Mouse (Mus musculus) thymus, postnatal 25 days (tissue): ENCODE results near the gene Gprc5c.

Experiments used
- DNase-seq: peaks from one replicate; pipeline ENCODE4 v3.0.0; 2022

Gprc5c gene

DNA sequence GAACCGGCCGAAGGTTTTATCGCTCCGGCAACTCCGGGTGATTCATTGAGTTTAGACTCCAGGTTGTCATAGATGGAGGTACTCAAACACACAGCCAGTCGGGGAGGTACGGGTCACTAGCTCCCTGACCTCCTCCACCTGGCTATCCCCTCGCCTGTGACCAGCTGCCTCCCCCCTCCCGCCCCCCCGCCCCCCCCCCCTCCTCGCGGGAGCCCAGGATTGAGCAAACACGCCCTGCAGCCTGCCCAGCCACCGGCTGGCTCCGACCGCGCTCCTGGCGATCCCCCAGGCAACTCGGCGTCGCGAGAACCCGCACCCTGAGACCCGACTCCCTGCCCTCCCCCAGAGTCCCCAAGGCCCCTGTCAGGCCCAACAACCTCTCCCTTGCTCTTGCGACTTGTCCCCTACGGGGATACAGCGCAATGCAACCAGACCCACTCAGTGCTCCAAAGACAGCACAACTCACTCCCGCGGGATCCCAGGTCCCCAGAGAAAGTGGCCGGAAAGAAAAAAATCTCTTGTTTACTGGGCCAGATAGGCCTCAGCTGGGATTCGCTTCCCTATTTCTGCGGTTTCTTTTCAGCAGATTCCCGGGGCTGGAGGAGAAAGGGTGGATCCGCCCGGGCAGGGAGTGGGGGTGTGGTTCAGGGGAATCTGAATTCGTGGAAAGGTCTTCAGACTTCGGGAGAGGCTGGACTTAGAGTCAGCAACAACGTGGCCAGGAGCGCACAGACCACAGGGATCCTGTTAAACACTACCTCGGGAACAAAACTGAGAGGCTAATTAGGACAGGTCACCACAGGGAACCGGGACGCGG is at the start of gene Gprc5c:
Gene Gprc5c, plus strand, starts transcription at position 701 of the 817 bp plus-strand sequence.
- no peak for DNase-seq

DNA sequence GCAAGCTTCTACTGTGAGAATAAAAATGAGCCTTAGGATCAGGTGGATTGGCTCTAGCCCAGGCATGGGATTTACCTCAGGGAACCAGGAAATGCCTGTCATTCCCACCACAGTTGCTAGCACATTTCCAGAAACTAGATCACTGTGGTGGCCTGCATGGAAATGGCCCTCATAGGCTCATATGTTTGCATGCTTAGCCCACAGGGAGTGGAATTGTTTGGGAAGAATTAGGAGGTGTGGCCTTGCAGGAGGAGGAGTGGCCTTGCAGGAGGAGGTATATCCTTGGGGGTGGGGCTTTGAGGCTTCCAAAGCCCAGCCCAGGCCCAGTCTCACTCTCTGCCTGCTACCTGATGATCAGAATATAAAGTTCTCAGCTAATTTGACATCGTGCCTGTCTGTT is 49.0 kb upstream of the Gprc5c start:
- DNase-seq: no peak

DNA sequence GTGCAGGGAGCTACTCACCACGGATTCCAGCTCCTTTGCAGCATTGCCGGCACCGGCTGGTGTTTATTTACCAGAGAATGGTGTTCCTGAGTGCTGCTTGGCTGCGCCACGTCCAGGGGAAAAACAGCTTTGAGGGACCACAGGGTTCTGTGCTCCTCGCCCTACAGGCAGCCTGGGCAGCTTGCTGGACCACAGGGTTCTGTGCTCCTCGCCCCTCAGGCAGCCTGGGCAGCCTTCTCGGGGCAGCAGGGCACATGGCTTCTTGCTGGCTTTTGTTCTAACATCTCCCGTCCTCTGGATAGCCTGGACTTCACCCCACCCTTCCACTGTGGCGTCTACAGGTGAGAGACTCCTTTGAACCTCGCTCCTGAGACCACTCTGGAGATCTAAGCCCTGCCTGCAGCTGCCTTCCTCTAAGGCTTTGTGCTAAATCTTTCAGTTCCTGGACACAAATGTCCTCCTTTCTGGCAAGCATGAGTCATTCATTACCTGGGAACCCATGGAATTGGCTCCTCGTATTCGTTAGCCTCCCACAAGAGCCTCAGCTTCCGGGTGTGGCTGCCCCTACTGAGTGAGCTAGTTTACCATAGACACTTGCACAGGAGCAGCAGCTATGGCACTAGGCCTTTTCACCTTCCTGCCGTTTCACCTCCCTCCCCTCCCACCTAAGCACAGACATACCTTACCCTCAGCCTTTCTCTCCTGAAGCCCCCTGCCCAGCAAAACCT is 48.2 kb upstream of the Gprc5c start:
- DNase-seq: no peak

DNA sequence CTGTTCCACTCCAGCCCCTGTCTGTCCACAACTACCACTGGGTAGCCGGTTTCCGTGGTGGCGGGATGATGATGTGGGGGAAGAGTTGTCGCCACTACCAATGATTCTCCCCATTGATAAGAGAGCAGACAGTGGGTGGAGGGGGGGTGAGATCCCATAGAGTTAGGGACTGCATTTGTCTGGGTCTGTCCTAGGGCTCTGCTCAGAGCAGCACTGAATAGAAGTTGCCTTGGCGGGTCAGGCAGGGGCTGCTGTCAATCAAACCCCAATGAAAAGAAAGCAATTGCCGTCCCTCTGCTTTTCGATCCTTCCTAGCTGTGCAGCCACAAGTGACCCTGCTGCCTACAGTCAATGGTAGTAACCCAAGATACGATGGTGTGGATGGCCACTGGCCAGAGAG is 47.0 kb upstream of the Gprc5c start:
- no peak for DNase-seq

DNA sequence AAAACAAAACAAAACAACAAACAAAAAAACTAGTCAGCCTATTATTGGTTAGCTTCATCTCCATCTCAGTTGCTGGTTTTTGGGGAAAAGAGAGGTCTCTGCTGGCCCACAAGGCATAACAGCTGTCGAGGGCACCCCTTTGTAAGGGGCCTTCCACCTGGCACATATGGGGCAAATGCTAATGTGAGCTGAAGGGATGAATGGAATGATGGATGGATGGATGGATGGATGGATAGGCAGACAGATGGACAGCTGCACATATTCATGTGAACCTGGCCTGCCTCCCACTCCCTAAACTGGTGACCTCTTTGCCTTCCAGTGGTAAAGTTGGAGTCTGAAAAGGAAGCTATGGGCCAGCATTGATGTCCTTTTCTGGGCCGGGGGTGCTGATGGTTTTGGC is 43.9 kb upstream of the Gprc5c start:
- no peak for DNase-seq

GRCm38 (mm10) chr11:114807686-114808427 is 43.1 kb upstream of the Gprc5c start:
- DNase-seq: no peak

GRCm38 (mm10) chr11:114809371-114809770 is 41.6 kb upstream of the Gprc5c start:
- no peak for DNase-seq

DNA sequence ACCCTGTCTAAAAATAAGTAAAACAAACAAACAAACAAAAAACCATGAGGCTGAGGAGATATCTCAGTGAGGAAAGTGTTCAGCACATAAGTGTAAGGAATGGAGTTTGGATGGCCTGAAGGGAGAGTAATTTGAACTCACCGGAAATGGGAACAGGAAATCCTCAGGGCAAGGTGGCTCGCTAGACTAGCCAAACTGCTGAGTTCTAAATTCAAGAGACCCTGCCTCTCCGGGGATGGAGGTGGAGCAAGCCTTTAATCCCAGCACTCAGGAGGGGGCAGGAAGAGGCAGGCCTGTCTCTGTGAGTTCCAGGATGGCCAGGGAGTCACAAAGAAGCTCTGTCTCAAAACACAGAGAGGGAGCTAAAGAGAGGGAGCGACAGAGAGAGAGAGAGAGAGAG is 40.6 kb upstream of the Gprc5c start:
- DNase-seq: no peak

DNA sequence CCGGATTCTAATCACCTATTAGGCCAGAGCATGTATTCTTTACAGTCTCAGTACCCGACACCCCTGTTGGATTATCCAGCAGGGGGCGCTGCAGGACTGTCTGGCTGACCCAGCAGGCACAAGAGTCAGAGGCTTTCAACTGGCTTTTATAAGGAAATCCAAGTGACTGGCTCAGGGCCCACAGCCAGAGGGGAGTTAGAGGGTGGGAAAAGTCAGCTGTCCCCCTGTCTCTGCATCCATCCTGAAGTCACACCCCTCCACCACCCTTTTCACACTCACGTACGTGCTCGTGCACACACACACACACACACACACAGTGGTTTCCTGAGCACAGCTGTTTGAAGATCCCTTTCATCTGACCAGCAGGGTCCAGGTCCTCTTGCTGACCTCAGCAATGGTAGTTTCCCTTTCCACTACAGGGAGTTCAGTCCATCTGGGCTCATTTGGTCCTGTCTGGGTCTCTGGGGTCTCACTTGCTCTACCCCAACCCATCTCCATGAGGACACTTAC is 38.2 kb upstream of the Gprc5c start:
- DNase-seq: peak; percentile 84

GRCm38 (mm10) chr11:114814873-114815592 is 35.9 kb upstream of the Gprc5c start:
- DNase-seq: no peak

GRCm38 (mm10) chr11:114816934-114817333 is 34.0 kb upstream of the Gprc5c start:
- DNase-seq: no peak

GRCm38 (mm10) chr11:114818185-114818584 is 32.8 kb upstream of the Gprc5c start:
- no peak for DNase-seq

DNA sequence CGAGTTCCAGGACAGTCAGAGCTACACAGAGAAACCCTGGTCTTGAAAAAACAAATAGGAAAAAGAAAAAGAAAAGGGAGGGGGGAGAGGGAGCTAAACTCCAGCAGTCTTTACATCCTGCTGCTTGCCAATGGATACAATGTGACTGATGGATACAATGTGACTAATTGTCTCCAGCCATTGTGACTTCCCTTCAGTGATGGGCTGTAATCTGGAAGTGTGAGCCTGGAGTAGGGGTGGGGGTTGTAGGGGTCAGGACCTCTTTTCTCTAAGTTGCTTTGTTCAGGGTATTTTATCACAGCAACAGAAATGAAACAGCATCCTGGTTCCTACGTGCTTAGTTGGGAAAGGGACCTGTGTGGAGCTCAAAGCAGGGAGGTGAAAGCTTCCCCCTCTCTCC is 31.8 kb upstream of the Gprc5c start:
- no peak for DNase-seq

- no peak for DNase-seq
These were observed 30.5 kb upstream of the Gprc5c start for GRCm38 (mm10) chr11:114820444-114820843.

GRCm38 (mm10) chr11:114821325-114821724 is 29.6 kb upstream of the Gprc5c start:
- DNase-seq: no peak

- no peak for DNase-seq
These were observed 28.2 kb upstream of the Gprc5c start for GRCm38 (mm10) chr11:114822727-114823126.

DNA sequence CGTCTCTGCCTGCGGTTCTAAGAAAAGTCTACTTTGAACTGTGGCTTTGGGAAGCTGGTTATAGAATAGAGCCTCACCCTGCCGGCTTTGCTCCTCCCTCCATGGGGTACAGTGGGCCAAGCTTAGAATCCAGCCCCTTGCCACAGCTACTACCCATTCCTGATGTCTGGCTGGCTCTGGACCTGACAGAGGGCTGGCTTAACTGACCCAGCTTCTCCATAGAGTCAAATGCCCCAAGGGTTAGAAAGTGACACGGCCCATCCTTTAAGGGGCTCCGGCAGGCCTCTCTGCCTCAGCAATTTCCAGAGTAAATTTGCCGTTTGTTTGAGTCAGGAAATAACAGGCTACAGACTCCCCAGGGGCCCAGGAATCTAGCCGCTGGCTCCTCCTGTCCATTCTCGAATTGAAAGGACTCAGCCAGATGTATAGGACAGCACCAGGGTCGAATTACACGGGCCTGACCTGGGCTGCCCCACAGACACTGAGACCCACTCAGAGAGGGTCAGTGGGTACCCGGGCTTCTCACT is 27.7 kb upstream of the Gprc5c start:
- DNase-seq: no peak

DNA sequence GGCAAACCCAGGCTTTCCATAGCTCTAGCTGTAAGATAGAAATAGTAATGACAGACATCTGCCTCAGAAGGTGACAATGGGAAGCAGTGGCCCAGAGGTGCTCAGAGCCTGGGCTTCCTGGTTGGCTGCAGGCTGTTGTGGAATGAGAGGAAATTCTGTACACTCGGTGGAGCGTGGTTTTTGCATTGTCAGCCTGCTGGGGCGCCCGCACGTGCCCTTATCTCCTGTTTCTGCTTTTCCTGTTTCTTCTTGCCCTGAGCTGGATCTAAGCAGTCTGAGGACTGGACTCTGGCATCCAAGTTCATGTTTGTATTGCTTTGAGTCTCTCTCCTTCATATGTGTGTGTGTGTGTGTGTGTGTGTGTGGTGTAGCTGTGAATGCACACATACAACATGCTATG is 24.3 kb upstream of the Gprc5c start:
- DNase-seq: no peak

DNA sequence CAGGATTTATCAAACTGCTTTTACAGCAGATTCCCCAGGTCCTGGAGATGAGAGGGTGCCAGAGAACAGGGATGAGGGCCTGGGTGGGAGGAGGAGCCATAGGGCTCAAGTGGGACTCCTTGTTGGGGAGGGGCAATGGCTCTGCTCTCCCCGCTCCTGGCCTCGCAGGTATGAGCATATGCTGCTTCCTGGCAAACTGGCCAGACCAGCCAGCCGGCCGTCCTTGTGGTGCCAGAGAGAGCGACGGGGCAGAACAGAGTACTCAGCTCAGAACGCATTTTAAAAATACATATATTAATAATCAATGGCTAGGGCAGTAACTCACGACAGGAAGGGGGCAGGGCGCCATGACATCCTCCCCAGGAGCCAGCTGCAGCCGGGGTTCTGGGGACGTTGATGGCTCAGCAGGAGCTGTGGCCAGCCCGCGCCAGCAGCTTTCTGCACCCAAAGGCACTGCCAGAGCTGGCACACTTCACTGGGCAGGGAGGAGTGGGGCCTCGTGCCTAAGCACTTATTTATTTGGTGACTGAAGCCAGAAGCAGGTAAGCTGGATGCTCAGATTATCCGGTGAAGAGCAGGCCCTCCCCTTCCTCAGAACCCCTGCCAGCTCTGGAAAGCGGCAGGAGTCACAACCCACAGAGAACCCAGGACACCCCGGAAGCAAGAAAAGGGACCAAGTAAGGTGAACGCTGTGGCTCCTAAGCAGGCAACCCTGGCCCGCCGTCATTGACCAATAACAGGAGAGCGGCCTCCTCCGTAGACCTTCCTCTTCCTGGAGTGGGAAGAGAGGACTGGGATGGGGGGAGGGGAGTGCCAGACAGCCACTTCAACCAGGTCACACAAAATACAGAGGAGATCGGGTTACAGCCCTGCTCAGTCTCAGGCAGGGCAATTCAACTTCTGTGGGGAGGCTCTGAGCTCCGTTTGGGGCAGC is 21.2 kb upstream of the Gprc5c start:
- no peak for DNase-seq

DNA sequence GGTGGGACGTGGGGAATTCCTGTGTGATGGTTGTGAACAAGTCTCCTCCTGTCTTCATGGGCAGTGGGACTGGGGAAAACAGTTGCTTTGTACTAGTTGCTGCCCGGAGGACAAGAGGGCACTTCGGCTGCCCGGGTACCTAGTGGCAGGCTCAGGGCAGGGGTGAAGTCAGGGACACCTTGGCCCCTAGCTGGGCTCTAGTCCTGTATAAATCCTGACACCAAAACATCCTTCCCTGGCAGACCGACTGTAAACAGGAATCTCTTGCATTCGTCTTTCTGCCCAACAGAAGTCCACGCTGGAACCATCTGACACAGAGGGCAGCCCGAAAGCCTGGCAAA is 20.5 kb upstream of the Gprc5c start:
- DNase-seq: no peak

DNA sequence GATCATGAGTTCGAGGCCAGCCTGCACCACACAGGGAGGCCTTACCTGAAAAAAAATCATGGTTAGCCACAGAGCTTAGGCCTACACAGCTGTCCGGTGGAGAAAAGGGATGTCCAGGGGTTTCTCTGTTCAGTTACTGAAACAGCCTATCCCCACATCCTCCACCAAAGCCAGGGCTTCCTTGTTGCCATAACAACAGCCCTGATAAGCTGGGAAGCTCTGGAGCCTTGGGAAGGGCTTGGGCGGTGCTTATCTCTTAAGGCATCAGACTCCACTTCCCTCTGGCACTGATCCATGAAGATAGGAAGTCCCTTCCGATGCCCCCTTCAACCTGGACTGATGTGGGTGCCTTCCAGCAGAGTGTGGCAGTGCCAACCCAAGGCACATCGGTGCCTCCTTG is 17.8 kb upstream of the Gprc5c start:
- no peak for DNase-seq
